Mouse (Mus musculus): Measurements from ENCODE around the gene Camk2d.

Gene Camk2d

DNA sequence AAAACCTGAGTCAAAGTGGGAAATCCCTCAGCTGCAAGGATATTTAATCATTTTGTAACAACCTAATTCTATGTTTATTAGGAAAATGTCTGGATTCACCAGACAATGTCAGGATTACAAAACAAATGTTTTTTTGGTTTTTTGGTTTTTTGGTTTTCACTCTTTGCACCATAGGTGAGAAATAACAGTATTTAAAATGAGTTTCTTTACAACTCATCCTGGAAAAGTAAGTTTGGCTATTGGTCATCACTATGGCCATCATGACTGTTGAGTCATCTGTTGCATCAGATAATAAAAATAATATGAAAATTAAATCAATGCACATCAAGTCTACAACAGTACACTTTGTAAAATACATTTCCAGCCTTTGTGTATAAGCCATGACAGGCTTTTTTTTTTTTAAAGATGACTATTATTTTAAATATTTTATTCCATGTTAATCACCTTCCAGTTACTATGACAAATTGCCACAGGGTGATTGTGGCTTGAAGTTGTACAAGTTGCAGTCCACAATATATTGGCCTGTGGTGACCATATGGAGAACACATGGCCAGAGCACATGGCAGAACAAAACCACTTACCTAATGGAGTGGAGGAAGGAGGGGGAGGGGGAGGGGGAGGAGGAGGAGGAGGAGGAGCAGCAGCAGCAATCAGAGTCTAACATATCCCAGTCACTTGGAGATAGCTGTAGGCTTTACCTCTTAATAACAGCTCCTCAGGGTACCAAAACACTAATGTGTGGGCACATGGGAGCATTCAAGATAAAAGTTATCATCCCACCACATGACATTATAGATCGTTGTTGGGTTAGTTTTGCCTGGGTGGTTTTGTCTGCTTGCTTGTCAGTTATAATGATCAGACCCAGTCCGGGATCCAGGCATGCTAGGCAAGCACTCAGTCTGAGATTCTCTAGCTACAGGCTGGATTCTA is 197.2 kb downstream of the Camk2d start:
- in situ Hi-C loops (cut with MboI; ENCODE audit: unreplicated experiment in 2 of 2), result no loop called here

DNA sequence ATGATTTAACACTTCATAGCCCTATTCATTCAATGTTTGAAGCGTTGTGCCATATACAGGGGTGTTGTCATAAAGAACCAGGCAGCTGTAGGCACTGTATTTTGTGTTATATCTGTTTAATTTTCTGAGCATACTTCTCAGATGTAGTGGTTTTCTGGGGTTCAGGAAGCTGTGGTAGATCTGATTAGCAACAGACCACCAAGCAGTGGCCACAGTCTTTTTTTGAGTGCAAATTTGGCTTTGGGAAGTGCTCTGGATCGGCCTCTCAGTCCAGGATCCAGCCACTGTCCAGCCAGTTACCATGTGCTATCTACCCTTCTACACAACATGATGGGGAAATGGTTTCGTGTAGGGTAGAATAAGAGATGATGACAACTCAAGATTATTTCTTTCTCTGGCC is 199.8 kb downstream of the Camk2d start:
- in situ Hi-C loops (cut with MboI; ENCODE audit: unreplicated experiment in 2 of 2), result no loop called here

DNA sequence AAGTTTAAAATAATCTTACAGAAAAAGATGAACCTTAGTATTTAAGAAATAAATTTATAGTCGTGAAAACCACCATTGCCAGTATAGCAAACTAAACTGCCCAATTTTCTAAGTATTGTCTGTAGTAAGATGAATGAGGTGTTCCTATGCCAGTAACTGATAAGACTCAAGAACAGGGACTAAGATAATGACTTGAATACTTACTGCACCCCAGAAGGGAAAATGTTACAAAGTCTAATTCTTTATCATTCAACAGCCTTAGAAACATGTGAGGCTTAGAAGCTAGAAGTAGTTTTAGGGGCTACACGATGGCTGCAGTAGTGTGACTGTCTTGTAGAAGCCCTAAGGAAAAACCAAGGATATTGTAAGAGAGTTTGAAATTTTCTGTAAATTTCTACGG is 200.9 kb downstream of the Camk2d start:
- in situ Hi-C loops (cut with MboI; ENCODE audit: unreplicated experiment in 2 of 2), result no loop called here

DNA sequence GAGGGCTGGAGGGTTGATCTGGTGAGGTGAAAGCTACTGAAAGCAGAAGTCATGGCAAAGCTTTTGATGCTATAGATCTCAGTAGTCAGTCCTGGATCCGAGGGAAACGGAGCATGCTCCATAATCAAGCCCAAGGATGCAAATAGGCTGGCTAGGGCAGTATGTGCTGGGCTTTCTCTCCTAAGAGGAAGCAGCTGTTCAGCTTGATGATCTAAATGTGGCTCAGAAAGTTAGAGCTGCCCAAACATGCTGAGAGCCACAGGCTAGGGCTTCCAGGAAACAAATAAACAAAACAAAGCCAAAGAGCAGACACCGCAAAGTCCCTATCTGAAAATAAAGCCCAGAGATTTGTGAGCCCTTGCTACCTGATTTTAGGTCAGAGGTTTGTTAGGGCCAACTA is 201.7 kb downstream of the Camk2d start:
- in situ Hi-C loops (cut with MboI; ENCODE audit: unreplicated experiment in 2 of 2), result no loop called here

DNA sequence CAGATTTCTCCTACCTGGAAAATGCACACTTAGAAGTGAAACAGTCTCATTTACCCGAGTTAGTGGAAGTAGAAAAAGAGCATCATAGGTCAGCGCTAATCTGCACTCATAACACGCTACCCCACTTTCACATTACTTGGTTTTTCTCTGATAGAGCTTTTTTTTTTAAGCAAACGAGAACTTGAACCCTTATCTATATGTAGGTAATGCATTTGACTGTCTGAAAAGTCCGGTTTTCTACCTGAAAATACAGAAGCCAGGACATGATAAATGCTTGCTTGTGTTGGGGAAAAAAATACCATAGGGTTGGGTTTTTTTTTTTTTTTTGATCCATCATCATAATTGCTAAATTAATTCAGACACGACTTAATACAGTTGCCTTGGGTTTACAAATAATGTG is 206.9 kb downstream of the Camk2d start:
- in situ Hi-C loops (cut with MboI; ENCODE audit: unreplicated experiment in 2 of 2), result loop anchor here (10.0 to 25.0 kb wide), 2 partner anchors 984 to 1022 kb away; partner anchors contain the start of genes Alpk1 (in 1 of the 2) and Tifa (in 1 of the 2)

DNA sequence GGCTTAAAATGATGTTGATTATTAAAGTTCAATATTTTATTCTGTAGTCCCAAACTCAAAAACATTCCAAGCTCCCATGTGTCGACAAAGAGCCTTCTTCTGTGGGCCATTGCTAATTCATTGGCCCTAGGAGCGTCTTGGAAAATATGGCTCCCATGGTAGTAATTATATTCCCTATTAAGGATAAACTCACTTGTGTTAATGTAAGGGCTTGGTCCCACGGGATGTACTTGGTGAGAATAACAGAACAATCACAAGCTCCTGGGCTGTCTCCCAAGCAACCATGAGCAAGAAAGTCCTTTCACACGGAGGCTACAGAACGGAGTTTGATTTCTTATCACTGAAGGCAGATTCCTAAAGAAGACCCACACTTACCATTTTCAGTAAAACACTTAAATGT is 208.9 kb downstream of the Camk2d start:
- in situ Hi-C loops (cut with MboI; ENCODE audit: unreplicated experiment in 2 of 2), result loop anchor here (5.0 to 25.0 kb wide), 4 partner anchors 33 to 1020 kb away; partner anchors contain the start of genes Alpk1 (in 1 of the 2), Camk2d (in 1 of the 2) and Tifa (in 1 of the 2)

DNA sequence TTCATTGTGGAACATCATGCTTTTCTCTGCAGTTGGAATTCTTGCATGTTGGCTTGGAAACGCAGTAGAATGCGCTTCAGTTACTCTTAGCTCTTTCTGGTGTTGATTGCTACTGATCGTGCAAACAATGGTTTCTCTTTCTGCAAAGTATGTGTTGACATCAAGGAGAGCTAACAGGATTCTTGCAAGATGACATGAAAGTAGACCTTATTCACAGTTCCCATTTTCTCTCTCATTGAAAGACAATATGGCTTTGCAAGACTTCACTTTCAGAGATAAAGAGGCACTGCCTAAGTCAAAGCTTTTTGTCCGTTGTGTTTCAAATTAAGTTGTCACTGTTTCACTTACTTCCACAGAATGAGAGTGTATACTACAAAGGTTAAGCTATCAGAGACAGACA is 210.0 kb downstream of the Camk2d start:
- in situ Hi-C loops (cut with MboI; ENCODE audit: unreplicated experiment in 2 of 2), result loop anchor here (5.0 to 25.0 kb wide), 4 partner anchors 34 to 1019 kb away; partner anchors contain the start of genes Alpk1 (in 1 of the 2), Camk2d (in 1 of the 2) and Tifa (in 1 of the 2)

DNA sequence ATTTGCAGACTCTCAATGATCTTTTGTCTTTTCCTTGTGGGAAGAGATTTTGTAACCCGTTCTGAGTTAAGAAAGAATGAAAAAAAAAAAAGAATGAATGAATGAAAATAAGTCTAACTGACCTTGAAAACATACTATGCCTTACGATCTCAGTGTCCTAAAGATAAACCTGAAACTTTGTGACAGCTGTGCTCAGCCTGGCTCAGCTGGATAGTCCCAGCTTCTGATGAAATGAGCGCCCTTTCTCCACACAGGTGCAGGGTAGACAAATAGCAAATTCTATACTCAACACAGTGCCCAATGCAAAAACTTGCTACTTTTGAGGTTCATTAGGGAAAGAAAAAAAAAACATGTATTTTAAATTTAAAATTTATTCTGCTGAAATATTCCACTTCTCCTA is 213.8 kb downstream of the Camk2d start:
- in situ Hi-C loops (cut with MboI; ENCODE audit: unreplicated experiment in 2 of 2), result loop anchor here (5.0 to 25.0 kb wide), 5 partner anchors 38 to 1015 kb away; partner anchors contain the start of genes Alpk1 (in 1 of the 2), Camk2d (in 1 of the 2) and Tifa (in 1 of the 2)

DNA sequence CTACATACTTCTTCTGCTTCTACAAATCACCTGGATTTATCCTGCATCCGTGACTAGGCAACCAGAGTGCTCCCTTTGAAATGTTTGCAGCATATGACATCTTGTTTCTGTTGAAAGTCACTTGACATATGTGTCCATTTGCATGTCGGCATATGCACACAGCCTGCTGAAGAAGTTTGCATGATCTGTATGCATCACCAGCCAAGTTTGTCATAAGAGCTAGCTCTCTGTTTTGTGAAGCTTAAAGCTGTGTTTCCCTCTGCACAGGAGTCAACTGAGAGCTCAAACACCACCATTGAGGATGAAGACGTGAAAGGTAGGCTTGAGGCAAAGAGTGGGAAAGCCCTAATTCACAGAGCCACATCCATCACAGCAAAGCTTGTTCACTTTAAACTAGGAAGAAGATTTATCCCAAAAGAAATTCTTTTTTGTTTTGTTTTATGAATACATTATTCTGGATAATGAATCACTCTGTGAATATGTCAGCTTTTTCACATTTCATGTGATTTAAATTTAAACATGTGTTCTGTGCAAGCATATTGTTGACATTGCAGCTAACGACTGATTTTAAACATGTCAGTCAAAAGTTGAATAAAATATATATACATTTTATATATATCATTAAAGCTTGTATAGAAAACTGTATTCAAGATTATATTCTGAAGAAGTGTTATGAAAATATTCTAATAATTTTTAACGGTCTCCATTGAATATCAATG is 214.4 kb downstream of the Camk2d start:
- in situ Hi-C loops (cut with MboI; ENCODE audit: unreplicated experiment in 2 of 2), result loop anchor here (5.0 to 25.0 kb wide), 2 partner anchors 113 to 977 kb away; partner anchors contain the start of genes Alpk1 (in 1 of the 2) and Tifa (in 1 of the 2)

DNA sequence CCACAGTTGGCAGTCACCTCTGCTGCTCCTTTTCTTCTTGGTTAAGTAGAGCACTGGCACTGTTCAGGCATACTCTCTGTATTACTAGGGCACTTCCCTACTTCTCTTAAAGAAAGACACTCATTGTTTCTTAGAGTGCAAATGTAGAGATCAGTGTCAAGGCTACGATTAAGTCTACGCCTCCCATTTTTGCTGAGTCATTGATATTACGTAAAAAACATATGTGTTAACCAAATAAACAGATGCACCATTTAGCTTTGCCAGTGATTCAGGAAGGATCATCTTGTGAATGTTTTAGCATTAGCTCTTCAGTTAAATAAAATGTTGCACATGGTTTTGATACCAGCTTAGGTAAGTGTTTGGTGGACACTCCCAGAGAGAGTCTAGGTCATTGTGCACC is 215.5 kb downstream of the Camk2d start:
- in situ Hi-C loops (cut with MboI; ENCODE audit: unreplicated experiment in 2 of 2), result loop anchor here (5.0 to 25.0 kb wide), 2 partner anchors 114 to 976 kb away; partner anchors contain the start of genes Alpk1 (in 1 of the 2) and Tifa (in 1 of the 2)

DNA sequence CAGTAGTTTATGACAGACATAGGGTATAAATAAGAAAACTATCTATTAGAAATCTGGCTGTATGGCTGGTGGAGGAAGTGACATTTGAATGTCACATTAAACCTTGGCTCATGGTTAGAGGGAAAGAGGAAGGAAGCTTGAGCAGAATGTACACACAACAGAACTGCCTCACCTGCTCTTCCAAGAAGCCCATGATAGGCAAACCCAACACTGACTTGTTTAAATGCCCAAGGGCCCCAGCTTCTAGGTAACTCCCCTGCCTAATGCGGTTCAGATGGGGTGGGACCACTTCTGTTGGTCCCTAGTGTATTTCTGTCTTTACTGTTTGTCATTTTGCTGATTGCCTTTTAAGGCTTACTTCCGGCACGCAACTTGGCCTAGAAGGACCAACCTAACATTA is 226.3 kb downstream of the Camk2d start:
- in situ Hi-C loops (cut with MboI; ENCODE audit: unreplicated experiment in 2 of 2), result loop anchor here in 1 of 2 experiments (25.0 kb wide), 1 partner anchor 965 kb away; the partner anchor contains the start of genes Alpk1 and Tifa

DNA sequence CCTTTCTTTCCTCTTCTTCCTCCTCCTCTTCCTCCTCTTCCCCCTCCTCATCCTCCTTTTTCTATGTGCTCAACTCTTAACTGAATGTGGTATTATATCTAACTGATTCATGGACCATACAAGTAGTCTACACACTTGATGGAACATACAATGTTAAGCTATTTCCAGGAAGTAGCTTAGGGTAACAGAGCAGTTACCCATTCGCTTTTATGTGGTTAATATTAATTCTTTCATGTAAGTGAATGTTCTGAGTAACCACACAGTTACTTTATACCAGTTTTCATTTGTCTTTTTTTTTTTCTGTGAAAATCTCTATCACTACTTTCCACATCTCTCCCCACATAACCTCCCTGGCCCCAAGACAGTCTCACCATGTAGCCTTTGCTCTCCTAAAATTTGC is 228.8 kb downstream of the Camk2d start:
- in situ Hi-C loops (cut with MboI; ENCODE audit: unreplicated experiment in 2 of 2), result loop anchor here in 1 of 2 experiments (25.0 kb wide), 1 partner anchor 962 kb away; the partner anchor contains the start of genes Alpk1 and Tifa

DNA sequence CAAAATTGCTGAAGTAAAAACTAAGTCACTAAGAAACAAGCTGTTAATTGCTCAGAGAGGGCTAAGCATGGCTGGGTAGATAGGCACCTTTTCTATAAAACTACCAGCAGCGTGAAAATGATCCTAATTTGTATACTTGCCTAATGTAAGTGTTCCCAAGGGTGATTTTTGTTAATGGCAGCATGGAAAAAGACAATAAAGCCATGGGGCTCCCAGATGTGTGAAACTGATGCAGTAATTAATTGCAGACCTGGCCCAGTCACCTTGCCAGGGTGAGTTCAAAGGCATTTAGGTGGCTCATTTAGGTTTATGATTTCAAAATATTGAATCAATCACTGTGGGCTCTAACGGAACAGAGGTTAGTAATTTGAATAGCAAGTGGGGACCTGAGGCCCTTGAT is 230.1 kb downstream of the Camk2d start:
- in situ Hi-C loops (cut with MboI; ENCODE audit: unreplicated experiment in 2 of 2), result no loop called here

DNA sequence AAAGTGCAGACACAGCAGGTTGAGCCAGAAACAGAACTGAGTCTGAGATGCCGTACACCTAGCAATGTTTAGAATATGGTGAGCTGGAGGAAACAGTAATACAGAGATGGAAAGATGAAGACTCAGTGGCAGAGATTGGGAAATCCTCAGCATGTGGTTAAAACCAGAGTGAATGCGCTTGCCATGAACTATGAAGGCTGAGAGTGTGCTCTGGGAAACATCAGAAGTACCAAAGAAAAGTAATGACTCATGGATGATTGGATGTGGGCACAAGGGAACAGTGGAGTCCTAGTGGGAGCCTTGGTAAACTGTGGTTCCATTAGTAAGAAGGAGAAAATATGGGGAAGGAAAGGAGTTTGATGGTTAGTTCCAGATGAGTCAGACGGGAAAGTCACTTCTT is 231.8 kb downstream of the Camk2d start:
- in situ Hi-C loops (cut with MboI; ENCODE audit: unreplicated experiment in 2 of 2), result no loop called here

DNA sequence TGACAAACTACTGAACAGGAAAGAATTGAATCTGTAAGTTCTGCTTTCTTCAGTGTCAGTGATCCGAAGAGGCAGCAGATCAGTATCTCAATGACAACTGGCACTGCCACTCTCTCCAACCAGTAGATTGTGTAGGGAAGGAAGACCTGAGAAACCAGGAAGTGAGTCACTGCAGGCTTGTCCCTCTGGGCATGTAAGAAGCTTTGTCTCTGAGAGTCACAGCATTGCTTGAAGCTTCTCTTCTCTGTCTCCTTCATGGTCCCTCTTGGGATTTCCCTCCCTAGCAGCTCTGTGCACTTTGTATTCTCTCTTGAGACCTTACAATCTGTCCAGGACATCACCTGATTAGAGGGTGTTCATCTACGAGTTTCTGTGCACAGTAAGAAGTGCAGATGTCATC is 233.7 kb downstream of the Camk2d start:
- in situ Hi-C loops (cut with MboI; ENCODE audit: unreplicated experiment in 2 of 2), result no loop called here

DNA sequence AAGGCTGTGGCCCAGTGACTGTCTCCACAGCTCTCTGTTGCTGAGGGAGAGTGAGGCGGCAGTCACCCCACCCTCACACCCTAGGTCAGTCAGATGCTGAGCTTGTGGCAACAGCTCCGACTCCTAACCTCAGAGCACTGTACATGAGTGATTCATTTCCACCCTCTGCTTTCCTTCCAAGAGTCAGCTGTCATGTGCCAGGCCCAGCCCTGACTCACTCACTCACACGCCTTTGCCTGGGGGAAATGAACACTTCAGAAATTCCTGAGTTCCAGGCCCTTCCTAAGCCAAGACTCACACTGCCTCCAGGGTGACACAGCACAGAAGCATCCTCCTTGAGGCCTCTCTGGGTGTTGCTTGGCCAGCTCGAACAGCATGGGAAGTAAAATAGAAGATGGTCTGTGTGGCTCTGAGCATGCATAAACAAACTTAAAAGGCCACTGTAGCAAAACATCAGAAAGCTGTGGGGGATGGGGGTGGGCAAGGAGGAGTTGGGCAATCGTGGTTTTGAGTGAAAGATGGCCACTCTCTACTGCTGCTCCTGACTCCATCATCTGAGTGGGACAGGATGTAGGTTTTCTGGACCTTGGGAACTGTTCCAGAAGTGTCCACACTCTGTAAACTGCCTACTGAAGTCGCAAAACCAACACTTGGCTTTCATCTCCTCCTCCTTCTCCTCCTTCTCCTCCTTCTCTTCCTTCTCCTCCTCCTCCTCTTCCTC is 235.5 kb downstream of the Camk2d start:
- in situ Hi-C loops (cut with MboI; ENCODE audit: unreplicated experiment in 2 of 2), result no loop called here

DNA sequence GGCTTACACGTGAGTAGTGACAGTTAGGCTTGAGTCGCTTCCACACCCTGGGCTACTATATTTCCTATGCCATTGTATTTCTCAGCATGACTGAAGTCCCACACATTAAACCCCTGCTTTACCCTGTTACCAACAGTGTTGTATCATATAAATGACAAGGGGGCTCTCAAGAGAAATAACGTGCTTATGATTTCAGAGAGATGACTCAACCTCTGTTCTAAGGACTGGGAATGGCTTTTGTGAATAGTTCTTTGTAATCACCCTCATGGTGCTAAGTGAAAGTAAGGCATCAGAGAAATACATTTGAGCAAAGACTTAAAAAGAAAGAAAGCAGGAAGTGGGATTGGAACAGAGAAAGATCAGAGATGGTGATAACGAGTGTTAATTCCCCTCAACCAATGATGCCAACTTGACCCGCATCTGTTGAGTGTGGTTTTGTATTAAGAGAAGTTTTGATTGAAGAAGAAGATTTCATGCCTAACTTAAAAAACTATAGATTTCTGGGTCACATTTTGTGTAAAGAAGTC is 238.6 kb downstream of the Camk2d start:
- in situ Hi-C loops (cut with MboI; ENCODE audit: unreplicated experiment in 2 of 2), result no loop called here

DNA sequence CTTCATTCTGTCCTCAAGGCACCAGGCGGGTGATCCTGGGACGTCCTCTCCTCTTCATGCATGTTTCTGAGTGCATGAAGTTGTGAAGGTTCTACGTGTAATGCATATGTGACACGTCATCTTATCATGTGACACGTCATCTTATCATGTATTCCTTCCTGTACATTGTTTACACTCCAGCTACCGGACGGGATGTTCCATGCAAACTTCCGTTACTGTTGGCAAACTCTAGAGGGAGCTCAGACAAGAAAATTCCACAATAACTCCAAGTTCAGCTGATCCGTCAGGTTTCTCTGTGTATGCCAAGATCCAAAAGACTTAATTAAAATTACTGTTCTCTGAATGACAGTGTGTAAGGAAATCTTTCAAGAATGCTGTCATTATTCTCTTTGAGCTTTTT is 246.7 kb downstream of the Camk2d start:
- in situ Hi-C loops (cut with MboI; ENCODE audit: unreplicated experiment in 2 of 2), result no loop called here

DNA sequence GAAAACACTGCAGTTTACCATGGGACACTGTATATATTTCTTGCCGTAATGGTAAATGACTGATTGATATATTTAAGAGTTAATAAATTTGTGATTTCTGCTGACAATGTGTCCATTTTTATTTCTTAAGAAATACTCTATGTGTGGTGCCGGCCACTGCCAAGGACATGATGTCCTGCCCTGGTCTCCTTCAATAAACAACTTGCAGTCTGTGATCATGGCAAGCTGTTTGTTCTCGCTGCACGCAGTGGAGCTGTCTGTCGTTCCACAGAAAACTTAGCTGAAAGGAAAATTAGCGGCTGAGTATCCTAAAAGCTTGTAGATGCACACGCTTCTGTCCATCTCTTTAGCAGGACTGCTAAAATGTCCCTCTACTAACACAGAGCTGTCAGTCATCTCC is 248.7 kb downstream of the Camk2d start:
- in situ Hi-C loops (cut with MboI; ENCODE audit: unreplicated experiment in 2 of 2), result no loop called here

DNA sequence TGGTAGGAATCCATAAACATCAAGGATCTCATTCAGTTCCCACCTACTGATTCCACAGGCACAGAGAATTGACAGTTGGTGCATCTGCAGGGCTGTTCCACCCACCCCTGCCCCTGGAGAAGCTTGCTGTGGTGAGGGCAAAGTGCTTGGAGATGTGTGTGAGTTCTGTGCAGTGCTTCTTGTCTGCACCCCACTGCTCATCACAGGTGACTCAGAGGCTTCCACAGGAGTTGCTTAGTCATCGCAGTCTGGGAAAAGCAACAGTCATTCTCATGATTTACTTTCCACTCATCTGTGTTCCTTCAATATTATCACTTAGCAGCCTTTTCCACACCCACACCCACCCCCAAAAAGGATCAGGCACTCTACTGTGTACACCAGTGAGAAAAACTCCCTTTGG is 252.0 kb downstream of the Camk2d start:
- in situ Hi-C loops (cut with MboI; ENCODE audit: unreplicated experiment in 2 of 2), result no loop called here

Measured in v-Abl transformed pro-B cells (cell line).